Mouse (Mus musculus) neural tube, embryonic 14.5 days (tissue): Measurements from ENCODE around the gene Pcnx. TPM values are rescaled to one million over a fixed set of nuclear protein-coding genes. Genes with fewer than 3 reads are reported as not detected.

Experiments
- ATAC-seq: fragments of 200-750 bp; cut with Nextera tagmentation; 2 replicates; pipeline ENCODE4 v1.8.0; 2017; ENCODE audit warnings: low read depth, mild to moderate bottlenecking, moderate TSS enrichment, moderate library complexity
- H3K27ac ChIP-seq: fragments of 300-500 bp; sonication (generic); 2 replicates; pipeline ENCODE4 v1.5.1; 2014; ENCODE audit warnings: low read depth, mild to moderate bottlenecking, control low read depth, low read length, moderate library complexity, mixed read lengths
- H3K27me3 ChIP-seq: fragments of 300-500 bp; sonication (generic); 2 replicates; pipeline ENCODE4 v1.6.1; 2014; ENCODE audit warnings: low read length; ENCODE audit not compliant: control insufficient read depth, insufficient read depth
- H3K36me3 ChIP-seq: fragments of 300-500 bp; sonication (generic); 2 replicates; pipeline ENCODE4 v1.6.1; 2014; ENCODE audit warnings: low read length, mixed read lengths; ENCODE audit not compliant: control insufficient read depth, insufficient read depth
- H3K4me1 ChIP-seq: fragments of 300-500 bp; sonication (generic); 2 replicates; pipeline ENCODE4 v1.6.1; 2014; ENCODE audit warnings: low read length; ENCODE audit not compliant: control insufficient read depth, insufficient read depth
- H3K4me2 ChIP-seq: fragments of 300-500 bp; sonication (generic); 2 replicates; pipeline ENCODE4 v1.6.1; 2014; ENCODE audit warnings: mild to moderate bottlenecking, low read depth, low read length, control low read depth
- H3K4me3 ChIP-seq: fragments of 300-500 bp; sonication (generic); 2 replicates; pipeline ENCODE4 v1.5.1; 2014; ENCODE audit warnings: low read depth, low read length, control low read depth, mixed read lengths
- H3K9ac ChIP-seq: fragments of 300-500 bp; sonication (generic); replicated peaks from 2 replicates; pipeline ENCODE4 v1.6.1; 2014; ENCODE audit warnings: low read depth, mild to moderate bottlenecking, control low read depth, low read length, mixed read lengths
- H3K9me3 ChIP-seq: fragments of 300-500 bp; sonication (generic); 2 replicates; pipeline ENCODE4 v1.6.1; 2016; ENCODE audit warnings: low read length; ENCODE audit not compliant: control insufficient read depth
- WGBS: fragments of 180-500 bp; shearing (Covaris S2); extraction: QIAGEN DNeasy Blood & Tissue Kit; methylation state at CpG from one replicate; pipeline ENCODE4 v1.1.7; 2014; 5-methylcytosine and 5-hydroxymethylcytosine counted together
- polyA plus RNA-seq: library from polyadenylated mRNA; unstranded; fragments of >200 nt; fragmentation: Nextera tagmentation; extraction: Ambion mirVana; gene quantifications from 2 replicates; pipeline ENCODE4 v1.2.1, GENCODE M21; 2014

Gene Pcnx
- polyA plus RNA-seq, 1 experiment from 2014 or later = 23.5 TPM

GRCm38 (mm10) chr12:81904456-81904855, 44.6 kb downstream of the Pcnx start:
- WGBS = 86% methylated on average over 2 of the region's 2 CpGs
- ATAC-seq = no peak
- no peak overlapping the region for H3K9ac ChIP-seq

GRCm38 (mm10) chr12:81905865-81906264, 46.0 kb downstream of the Pcnx start:
- Histone ChIP-seq H3K36me3 (0 out of 2 replicates have a peak, but pooled peaks cover 4% of the 10 kb centered on the region), H3K9ac (no peak overlapping the region), H3K4me1 (no peaks in the 10 kb centered on the region), H3K4me3 (no peak overlapping the region), H3K27me3 (no peaks in the 10 kb centered on the region), H3K27ac (no peak overlapping the region), H3K4me2 (no peak overlapping the region), H3K9me3 (no peaks in the 10 kb centered on the region)
- 94% methylated on average over 2 of the region's 2 CpGs for WGBS
- ATAC-seq = no peak

More at GRCm38 (mm10) chr12:81904456-81904855, 44.6 kb downstream of the Pcnx start:
- Histone ChIP-seq H3K27ac (no peak overlapping the region), H3K4me1 (no peaks in the 10 kb centered on the region), H3K27me3 (no peaks in the 10 kb centered on the region), H3K4me2 (no peak overlapping the region), H3K4me3 (no peak overlapping the region), H3K36me3 (0 out of 2 replicates have a peak, but pooled peaks cover 4% of the 10 kb centered on the region), H3K9me3 (no peaks in the 10 kb centered on the region)

GRCm38 (mm10) chr12:81907741-81908357, 48.0 kb downstream of the Pcnx start:
- no peaks in the 10 kb centered on the region for H3K27me3 ChIP-seq
- H3K4me1 ChIP-seq = no peaks in the 10 kb centered on the region
- no peak for ATAC-seq

GRCm38 (mm10) chr12:81910439-81910838, 50.6 kb downstream of the Pcnx start:
- 0 out of 2 replicates have a peak, but pooled peaks cover 4% of the 10 kb centered on the region for H3K36me3 ChIP-seq
- no peaks in the 10 kb centered on the region for H3K4me1 ChIP-seq
- H3K27ac ChIP-seq = no peak overlapping the region
- no peaks in the 10 kb centered on the region for H3K9me3 ChIP-seq
- H3K4me2 ChIP-seq = no peak overlapping the region
- 76% methylated on average over 5 of the region's 5 CpGs for WGBS
- H3K4me3 ChIP-seq = no peak overlapping the region
- H3K27me3 ChIP-seq = no peaks in the 10 kb centered on the region
- H3K9ac ChIP-seq = no peak overlapping the region
- ATAC-seq = no peak

More at GRCm38 (mm10) chr12:81907741-81908357, 48.0 kb downstream of the Pcnx start:
- H3K9me3 ChIP-seq = no peaks in the 10 kb centered on the region
- H3K27ac ChIP-seq = no peak overlapping the region
- H3K36me3 ChIP-seq = 0 out of 2 replicates have a peak, but pooled peaks cover 4% of the 10 kb centered on the region
- no peak overlapping the region for H3K9ac ChIP-seq
- no peak overlapping the region for H3K4me2 ChIP-seq
- H3K4me3 ChIP-seq = no peak overlapping the region
- 32% methylated on average over 4 of the region's 4 CpGs for WGBS

- Histone ChIP-seq H3K9me3 (no peaks in the 10 kb centered on the region), H3K4me1 (no peaks in the 10 kb centered on the region), H3K36me3 (peaks cover 19% of the 10 kb centered on the region), H3K4me2 (no peak overlapping the region), H3K4me3 (no peak overlapping the region), H3K27me3 (no peaks in the 10 kb centered on the region), H3K27ac (no peak overlapping the region), H3K9ac (no peak overlapping the region)
- ATAC-seq = peak; percentile 63; the same call in 1 of the 2 replicates
- 58% methylated on average over 2 of the region's 2 CpGs for WGBS
These were observed 55.5 kb downstream of the Pcnx start for GRCm38 (mm10) chr12:81915176-81915950.

- no peak overlapping the region for H3K4me3 ChIP-seq
- no peak for ATAC-seq
- 81% methylated on average over 12 of the region's 12 CpGs for WGBS
- H3K36me3 ChIP-seq = peaks cover 19% of the 10 kb centered on the region
- no peaks in the 10 kb centered on the region for H3K9me3 ChIP-seq
- H3K27ac ChIP-seq = no peak overlapping the region
- no peaks in the 10 kb centered on the region for H3K4me1 ChIP-seq
- no peak overlapping the region for H3K4me2 ChIP-seq
- no peaks in the 10 kb centered on the region for H3K27me3 ChIP-seq
- H3K9ac ChIP-seq = no peak overlapping the region
These were observed 58.5 kb downstream of the Pcnx start for GRCm38 (mm10) chr12:81918346-81918745.

GRCm38 (mm10) chr12:81918886-81919285, 59.1 kb downstream of the Pcnx start:
- Histone ChIP-seq H3K36me3 (peaks cover 19% of the 10 kb centered on the region), H3K4me2 (no peak overlapping the region), H3K9me3 (no peaks in the 10 kb centered on the region), H3K4me1 (no peaks in the 10 kb centered on the region), H3K9ac (no peak overlapping the region), H3K27ac (no peak overlapping the region), H3K4me3 (no peak overlapping the region), H3K27me3 (no peaks in the 10 kb centered on the region)
- no peak for ATAC-seq
- 96% methylated on average over 14 of the region's 14 CpGs for WGBS

- Histone ChIP-seq H3K27ac (no peak overlapping the region), H3K4me3 (no peak overlapping the region), H3K4me1 (no peaks in the 10 kb centered on the region), H3K36me3 (peaks cover 19% of the 10 kb centered on the region), H3K9ac (no peak overlapping the region), H3K27me3 (no peaks in the 10 kb centered on the region), H3K4me2 (no peak overlapping the region), H3K9me3 (no peaks in the 10 kb centered on the region)
- no peak for ATAC-seq
- 87% methylated on average over 10 of the region's 10 CpGs for WGBS
These were observed 60.2 kb downstream of the Pcnx start for GRCm38 (mm10) chr12:81920027-81920426.

GRCm38 (mm10) chr12:81920614-81921013, 60.8 kb downstream of the Pcnx start:
- ATAC-seq = no peak
- Histone ChIP-seq H3K4me3 (no peak overlapping the region), H3K36me3 (peaks cover 19% of the 10 kb centered on the region), H3K27me3 (no peaks in the 10 kb centered on the region), H3K9me3 (no peaks in the 10 kb centered on the region), H3K27ac (no peak overlapping the region), H3K4me1 (no peaks in the 10 kb centered on the region), H3K9ac (no peak overlapping the region), H3K4me2 (no peak overlapping the region)
- 78% methylated on average over 2 of the region's 2 CpGs for WGBS
